Mouse (Mus musculus) neural tube, embryonic 14.5 days (tissue): ENCODE data around the gene Gm20388. TPM values are rescaled to one million over a fixed set of nuclear protein-coding genes. Genes with fewer than 3 reads are reported as not detected.

ENCODE experiments used
- ATAC-seq: fragments of 200-750 bp; cut with Nextera tagmentation; 2 replicates; pipeline ENCODE4 v1.8.0; 2017; ENCODE audit warnings: low read depth, mild to moderate bottlenecking, moderate TSS enrichment, moderate library complexity
- H3K27ac ChIP-seq: fragments of 300-500 bp; sonication (generic); 2 replicates; pipeline ENCODE4 v1.5.1; 2014; ENCODE audit warnings: low read depth, mild to moderate bottlenecking, control low read depth, low read length, moderate library complexity, mixed read lengths
- H3K27me3 ChIP-seq: fragments of 300-500 bp; sonication (generic); 2 replicates; pipeline ENCODE4 v1.6.1; 2014; ENCODE audit warnings: low read length; ENCODE audit not compliant: control insufficient read depth, insufficient read depth
- H3K36me3 ChIP-seq: fragments of 300-500 bp; sonication (generic); 2 replicates; pipeline ENCODE4 v1.6.1; 2014; ENCODE audit warnings: low read length, mixed read lengths; ENCODE audit not compliant: control insufficient read depth, insufficient read depth
- H3K4me1 ChIP-seq: fragments of 300-500 bp; sonication (generic); 2 replicates; pipeline ENCODE4 v1.6.1; 2014; ENCODE audit warnings: low read length; ENCODE audit not compliant: control insufficient read depth, insufficient read depth
- H3K4me2 ChIP-seq: fragments of 300-500 bp; sonication (generic); 2 replicates; pipeline ENCODE4 v1.6.1; 2014; ENCODE audit warnings: mild to moderate bottlenecking, low read depth, low read length, control low read depth
- H3K4me3 ChIP-seq: fragments of 300-500 bp; sonication (generic); 2 replicates; pipeline ENCODE4 v1.5.1; 2014; ENCODE audit warnings: low read depth, low read length, control low read depth, mixed read lengths
- H3K9ac ChIP-seq: fragments of 300-500 bp; sonication (generic); replicated peaks from 2 replicates; pipeline ENCODE4 v1.6.1; 2014; ENCODE audit warnings: low read depth, mild to moderate bottlenecking, control low read depth, low read length, mixed read lengths
- H3K9me3 ChIP-seq: fragments of 300-500 bp; sonication (generic); 2 replicates; pipeline ENCODE4 v1.6.1; 2016; ENCODE audit warnings: low read length; ENCODE audit not compliant: control insufficient read depth
- WGBS: fragments of 180-500 bp; shearing (Covaris S2); extraction: QIAGEN DNeasy Blood & Tissue Kit; methylation state at CpG from one replicate; pipeline ENCODE4 v1.1.7; 2014; 5-methylcytosine and 5-hydroxymethylcytosine counted together
- polyA plus RNA-seq: library from polyadenylated mRNA; unstranded; fragments of >200 nt; fragmentation: Nextera tagmentation; extraction: Ambion mirVana; gene quantifications from 2 replicates; pipeline ENCODE4 v1.2.1, GENCODE M21; 2014

Gm20388 gene
- polyA plus RNA-seq, 1 experiment from 2014 or later = 10.3 TPM

DNA sequence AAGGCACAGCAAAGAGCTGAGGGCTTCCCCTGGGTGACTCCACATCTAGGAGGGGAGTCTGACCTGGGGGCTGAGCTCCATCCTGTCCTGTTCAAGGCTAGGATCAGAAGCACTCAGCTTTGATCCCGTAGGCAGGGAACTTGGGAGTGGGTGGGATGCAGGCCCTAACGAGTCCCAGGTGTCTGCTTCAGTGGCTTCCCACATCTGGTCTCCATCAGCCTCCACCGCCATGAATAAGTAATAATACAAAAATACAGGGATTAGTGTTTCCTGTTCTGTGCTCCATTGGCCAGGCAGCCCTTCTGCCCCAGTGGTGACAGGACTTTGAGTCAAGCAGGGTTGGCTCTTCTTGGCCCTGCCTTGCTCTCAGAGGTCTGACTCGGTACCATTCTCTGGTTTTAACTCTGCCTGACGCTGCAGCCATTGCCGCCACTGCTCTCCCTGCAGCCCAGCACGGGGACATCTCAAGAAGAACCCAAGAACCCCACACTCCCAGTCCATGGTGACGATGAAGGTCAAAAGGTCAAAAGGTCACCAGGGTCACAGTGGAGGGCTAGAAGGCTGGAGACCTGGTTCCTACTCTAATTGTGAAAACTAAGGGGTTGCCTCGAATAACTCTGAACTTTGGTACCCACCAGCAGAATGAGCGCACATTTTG, 2747.6 kb downstream of the Gm20388 start:
- no peak for ATAC-seq
- Histone ChIP-seq H3K4me3 (no peak overlapping the region), H3K27ac (no peak overlapping the region), H3K27me3 (no peaks in the 10 kb centered on the region), H3K36me3 (no peaks in the 10 kb centered on the region), H3K9me3 (no peaks in the 10 kb centered on the region), H3K4me1 (peaks cover 16% of the 10 kb centered on the region), H3K4me2 (no peak overlapping the region), H3K9ac (no peak overlapping the region)
- 59% methylated on average over 10 of the region's 10 CpGs for WGBS

DNA sequence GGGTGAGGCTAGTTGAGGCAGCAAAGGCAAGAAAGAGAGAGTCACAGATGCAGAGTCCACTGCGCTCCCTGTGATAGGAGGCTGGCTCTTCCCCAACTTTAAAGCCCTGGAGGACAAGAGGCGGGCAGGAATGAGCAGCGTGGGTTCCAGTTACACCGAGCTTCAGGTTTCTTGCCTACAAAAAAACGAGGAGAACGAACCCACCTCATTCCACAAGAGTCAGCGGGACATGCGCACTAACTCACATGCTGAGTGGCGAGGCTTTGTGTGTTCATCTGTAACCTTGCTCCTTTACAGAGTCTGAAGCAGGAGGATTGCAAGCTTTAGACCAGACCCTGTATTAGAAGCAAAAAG, 2748.1 kb downstream of the Gm20388 start:
- ATAC-seq = no peak
- no peaks in the 10 kb centered on the region for H3K27me3 ChIP-seq
- peaks cover 20% of the 10 kb centered on the region for H3K4me1 ChIP-seq
- H3K27ac ChIP-seq = no peak overlapping the region
- H3K4me3 ChIP-seq = no peak overlapping the region
- H3K36me3 ChIP-seq = no peaks in the 10 kb centered on the region
- no peak overlapping the region for H3K9ac ChIP-seq
- 68% methylated on average over 9 of the region's 9 CpGs for WGBS
- no peaks in the 10 kb centered on the region for H3K9me3 ChIP-seq
- H3K4me2 ChIP-seq = no peak overlapping the region

DNA sequence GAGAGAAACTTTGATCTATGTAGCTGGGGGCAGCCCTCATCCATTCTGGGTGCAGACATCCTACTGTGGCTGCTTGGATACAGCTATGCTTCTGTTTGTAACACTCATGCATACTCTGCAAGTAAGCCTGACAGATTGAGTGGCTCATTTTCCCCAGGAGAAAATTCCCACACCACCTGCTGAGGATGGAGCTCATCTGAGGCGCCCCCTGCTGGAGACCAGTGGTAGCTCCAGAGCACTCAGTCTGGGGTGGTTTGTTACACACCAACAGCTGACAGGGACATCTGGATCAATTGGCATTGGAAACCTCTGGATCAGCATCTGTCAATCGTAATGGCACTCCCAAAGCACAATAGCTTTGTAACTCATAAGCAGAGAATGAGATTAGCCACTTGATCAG, 2749.4 kb downstream of the Gm20388 start:
- H3K4me1 ChIP-seq = peaks cover 22% of the 10 kb centered on the region
- no peaks in the 10 kb centered on the region for H3K9me3 ChIP-seq
- H3K27ac ChIP-seq = no peak overlapping the region
- H3K4me2 ChIP-seq = no peak overlapping the region
- H3K9ac ChIP-seq = no peak overlapping the region
- H3K4me3 ChIP-seq = no peak overlapping the region
- WGBS = 73% methylated on average over 2 of the region's 2 CpGs
- no peaks in the 10 kb centered on the region for H3K27me3 ChIP-seq
- no peak for ATAC-seq
- H3K36me3 ChIP-seq = no peaks in the 10 kb centered on the region

GRCm38 (mm10) chr8:122661138-122661537, 2750.5 kb downstream of the Gm20388 start:
- ATAC-seq = no peak
- no peaks in the 10 kb centered on the region for H3K27me3 ChIP-seq
- H3K9me3 ChIP-seq = no peaks in the 10 kb centered on the region
- H3K4me1 ChIP-seq = peaks cover 31% of the 10 kb centered on the region
- no peak overlapping the region for H3K4me2 ChIP-seq
- no peaks in the 10 kb centered on the region for H3K36me3 ChIP-seq
- no peak overlapping the region; the same call in 1 of the 2 replicates for H3K27ac ChIP-seq
- 29% methylated on average over 7 of the region's 7 CpGs for WGBS
- no peak overlapping the region for H3K4me3 ChIP-seq
- no peak overlapping the region for H3K9ac ChIP-seq

DNA sequence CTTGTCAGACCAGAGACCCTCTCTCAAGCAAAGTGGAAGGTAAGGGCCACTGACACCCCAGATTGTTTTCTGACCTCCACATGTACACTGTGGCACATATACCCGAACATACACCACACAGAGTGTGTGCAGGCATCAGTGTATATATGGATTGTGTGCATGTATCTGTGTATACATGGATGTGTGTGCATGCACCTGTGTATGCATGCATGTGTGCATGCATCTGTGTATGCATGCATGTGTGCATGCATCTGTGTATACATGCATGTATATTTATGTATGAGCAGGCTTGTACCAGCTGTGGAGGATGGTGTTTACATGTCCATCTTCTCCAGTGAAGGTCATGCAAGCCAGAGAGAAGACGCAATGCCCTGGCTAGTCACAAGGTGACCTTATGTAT, 2751.3 kb downstream of the Gm20388 start:
- Histone ChIP-seq H3K36me3 (no peaks in the 10 kb centered on the region), H3K27me3 (no peaks in the 10 kb centered on the region), H3K4me2 (no peak overlapping the region), H3K4me3 (no peak overlapping the region), H3K9ac (no peak overlapping the region), H3K9me3 (no peaks in the 10 kb centered on the region), H3K4me1 (peaks cover 38% of the 10 kb centered on the region), H3K27ac (no peak overlapping the region)
- WGBS = 88% methylated on average over 2 of the region's 2 CpGs
- ATAC-seq = no peak

- H3K27ac ChIP-seq = no peak overlapping the region
- H3K27me3 ChIP-seq = no peaks in the 10 kb centered on the region
- no peak overlapping the region for H3K9ac ChIP-seq
- H3K4me3 ChIP-seq = no peak overlapping the region
- 80% methylated on average over 3 of the region's 3 CpGs for WGBS
- H3K36me3 ChIP-seq = no peaks in the 10 kb centered on the region
- H3K4me1 ChIP-seq = peaks cover 49% of the 10 kb centered on the region
- no peak for ATAC-seq
- no peak overlapping the region for H3K4me2 ChIP-seq
- H3K9me3 ChIP-seq = no peaks in the 10 kb centered on the region
These were observed 2752.5 kb downstream of the Gm20388 start for GRCm38 (mm10) chr8:122663106-122663505.

DNA sequence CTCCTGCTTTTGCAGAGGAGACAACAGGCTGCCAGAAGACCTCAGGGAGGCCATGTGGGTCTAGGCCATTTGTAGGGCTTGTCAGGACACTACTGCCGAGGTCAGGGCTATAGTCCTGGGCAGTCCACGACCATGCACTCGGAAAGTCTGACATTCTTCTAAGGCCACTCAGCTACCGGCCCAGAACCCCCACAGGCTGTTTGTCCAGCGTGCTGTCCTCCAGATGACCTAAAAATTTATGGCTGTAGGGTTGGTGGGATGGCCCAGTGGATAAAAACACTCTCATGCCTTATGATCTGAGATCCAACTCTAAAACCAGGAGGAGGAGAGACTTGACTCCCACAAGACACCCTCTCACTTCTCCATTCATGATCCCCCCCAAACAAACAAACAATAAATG, 2753.0 kb downstream of the Gm20388 start:
- H3K4me1 ChIP-seq = peaks cover 44% of the 10 kb centered on the region
- 52% methylated on average over 5 of the region's 5 CpGs for WGBS
- H3K9me3 ChIP-seq = no peaks in the 10 kb centered on the region

GRCm38 (mm10) chr8:122665221-122665620, 2754.6 kb downstream of the Gm20388 start:
- no peaks in the 10 kb centered on the region for H3K9me3 ChIP-seq
- peak; percentile 45; the same call in 1 of the 2 replicates for ATAC-seq

More for the DNA sequence above, 2753.0 kb downstream of the Gm20388 start:
- no peaks in the 10 kb centered on the region for H3K27me3 ChIP-seq
- H3K4me3 ChIP-seq = no peak overlapping the region
- no peak overlapping the region for H3K4me2 ChIP-seq
- no peak overlapping the region for H3K27ac ChIP-seq
- ATAC-seq = no peak
- no peaks in the 10 kb centered on the region for H3K36me3 ChIP-seq
- H3K9ac ChIP-seq = no peak overlapping the region

GRCm38 (mm10) chr8:122665667-122666316, 2755.2 kb downstream of the Gm20388 start:
- 50% methylated on average over 12 of the region's 14 CpGs for WGBS
- no peak overlapping the region for H3K9ac ChIP-seq
- H3K9me3 ChIP-seq = no peaks in the 10 kb centered on the region
- H3K4me1 ChIP-seq = peaks cover 60% of the 10 kb centered on the region
- peak; percentile 71 for ATAC-seq
- H3K27ac ChIP-seq = peak overlapping the region; percentile 73
- H3K4me2 ChIP-seq = peak overlapping the region; percentile 3; the same call in 1 of the 2 replicates
- H3K27me3 ChIP-seq = no peaks in the 10 kb centered on the region
- no peaks in the 10 kb centered on the region for H3K36me3 ChIP-seq
- no peak overlapping the region for H3K4me3 ChIP-seq

More at GRCm38 (mm10) chr8:122665221-122665620, 2754.6 kb downstream of the Gm20388 start:
- peaks cover 54% of the 10 kb centered on the region for H3K4me1 ChIP-seq
- H3K4me2 ChIP-seq = no peak overlapping the region
- no peaks in the 10 kb centered on the region for H3K36me3 ChIP-seq
- H3K27me3 ChIP-seq = no peaks in the 10 kb centered on the region
- H3K4me3 ChIP-seq = no peak overlapping the region
- peak overlapping the region; percentile 73; the same call in 1 of the 2 replicates for H3K27ac ChIP-seq
- WGBS = 42% methylated on average over 8 of the region's 8 CpGs
- H3K9ac ChIP-seq = no peak overlapping the region
